Mouse (Mus musculus) kidney, embryonic 14.5 days (tissue): Measurements from ENCODE around the gene Dpm3. TPM values are rescaled to one million over a fixed set of nuclear protein-coding genes. Genes with fewer than 3 reads are reported as not detected.

ENCODE experiments used
- ATAC-seq: fragments of 200-750 bp; cut with Nextera tagmentation; 2 replicates; pipeline ENCODE4 v1.8.0; 2017; ENCODE audit warnings: moderate number of reproducible peaks, mild to moderate bottlenecking, moderate TSS enrichment, moderate library complexity; ENCODE audit not compliant: low FRiP score, low TSS enrichment
- H3K27ac ChIP-seq: fragments of 300-500 bp; sonication (generic); 2 replicates; pipeline ENCODE4 v1.5.1; 2014; ENCODE audit warnings: low read depth, mild to moderate bottlenecking, low read length, moderate library complexity, mixed read lengths
- H3K27me3 ChIP-seq: fragments of 300-500 bp; sonication (generic); 2 replicates; pipeline ENCODE4 v1.6.1; 2014; ENCODE audit warnings: mild to moderate bottlenecking, low read length; ENCODE audit not compliant: control insufficient read depth, insufficient read depth
- H3K36me3 ChIP-seq: fragments of 300-500 bp; sonication (generic); 2 replicates; pipeline ENCODE4 v1.6.1; 2014; ENCODE audit warnings: low read length, mixed read lengths; ENCODE audit not compliant: control insufficient read depth, insufficient read depth
- H3K4me1 ChIP-seq: fragments of 300-500 bp; sonication (generic); 2 replicates; pipeline ENCODE4 v1.6.1; 2014; ENCODE audit warnings: low read length, mixed read lengths; ENCODE audit not compliant: control insufficient read depth, insufficient read depth
- H3K4me2 ChIP-seq: fragments of 300-500 bp; sonication (generic); replicated peaks from 2 replicates; pipeline ENCODE4 v1.6.1; 2014; ENCODE audit warnings: low read depth, mild to moderate bottlenecking, low read length
- H3K4me3 ChIP-seq: fragments of 300-500 bp; sonication (generic); 2 replicates; pipeline ENCODE4 v1.5.1; 2014; ENCODE audit warnings: mild to moderate bottlenecking, low read length
- H3K9ac ChIP-seq: fragments of 300-500 bp; sonication (generic); 2 replicates; pipeline ENCODE4 v1.6.1; 2014; ENCODE audit warnings: low read depth, mild to moderate bottlenecking, low read length, moderate library complexity
- H3K9me3 ChIP-seq: fragments of 300-500 bp; sonication (generic); 2 replicates; pipeline ENCODE4 v1.6.1; 2016; ENCODE audit warnings: low read length; ENCODE audit not compliant: control insufficient read depth
- WGBS: fragments of 180-500 bp; shearing (Covaris S2); extraction: QIAGEN DNeasy Blood & Tissue Kit; methylation state at CpG from one replicate; pipeline ENCODE4 v1.1.7; 2014; 5-methylcytosine and 5-hydroxymethylcytosine counted together
- polyA plus RNA-seq: library from polyadenylated mRNA; unstranded; fragments of >200 nt; fragmentation: Nextera tagmentation; extraction: Ambion mirVana; gene quantifications from 2 replicates; pipeline ENCODE4 v1.2.1, GENCODE M21; 2014

Dpm3 gene
- polyA plus RNA-seq, 1 experiment from 2014 or later, result 134 TPM

DNA sequence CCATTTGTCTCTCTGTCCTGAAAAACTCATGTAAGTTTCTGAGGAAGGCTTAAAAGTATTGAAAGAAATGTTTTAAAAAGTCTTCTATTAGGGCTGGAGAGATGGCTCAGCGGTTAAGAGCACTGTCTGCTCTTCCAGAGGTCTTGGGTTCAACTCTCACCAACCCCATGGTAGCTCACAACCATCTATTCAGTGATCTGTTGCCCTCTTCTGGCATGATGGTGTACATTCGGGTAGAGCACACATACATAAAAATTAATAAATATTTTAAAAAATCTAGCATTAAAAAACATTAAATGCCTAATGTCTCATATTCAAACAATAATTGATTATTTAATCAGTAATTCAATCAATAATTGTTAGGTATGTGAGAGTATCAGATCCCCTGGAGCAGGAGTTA lies 41.4 kb downstream of the Dpm3 start:
- 63% methylated on average over 2 of the region's 2 CpGs for WGBS
- Histone ChIP-seq H3K9me3 (no peaks in the 10 kb centered on the region), H3K27me3 (no peaks in the 10 kb centered on the region), H3K4me1 (peaks cover 4% of the 10 kb centered on the region; the same call in 1 of the 2 replicates), H3K4me3 (no peak overlapping the region), H3K27ac (no peak overlapping the region), H3K9ac (no peak overlapping the region), H3K4me2 (no peak overlapping the region), H3K36me3 (no peaks in the 10 kb centered on the region)
- ATAC-seq, result no peak

DNA sequence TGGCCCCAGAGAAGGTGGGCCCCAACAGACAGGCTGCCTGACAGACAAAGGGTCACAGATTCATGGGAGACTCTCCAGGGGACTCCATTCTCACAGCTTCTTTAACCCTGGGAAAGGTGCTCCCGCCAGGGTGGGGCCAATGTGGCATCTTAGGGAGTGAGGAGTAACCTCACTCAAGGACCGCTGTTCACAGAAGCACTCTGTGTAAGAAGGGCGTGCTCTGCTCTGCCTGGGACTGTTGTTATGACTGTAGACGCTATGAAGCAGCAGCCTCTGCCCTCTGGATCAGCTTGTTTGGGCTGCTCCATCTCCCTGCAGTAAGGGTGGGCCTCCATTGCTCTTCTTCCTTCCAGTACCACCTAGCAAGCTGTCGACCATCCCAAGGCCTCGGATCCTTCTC lies 45.3 kb downstream of the Dpm3 start:
- no peak overlapping the region for H3K4me2 ChIP-seq
- H3K27ac ChIP-seq, result no peak overlapping the region
- no peak overlapping the region for H3K9ac ChIP-seq
- peaks cover 8% of the 10 kb centered on the region; the same call in 1 of the 2 replicates for H3K4me1 ChIP-seq
- H3K27me3 ChIP-seq, result no peaks in the 10 kb centered on the region
- no peak for ATAC-seq
- H3K9me3 ChIP-seq, result no peaks in the 10 kb centered on the region
- 69% methylated on average over 6 of the region's 6 CpGs for WGBS
- no peak overlapping the region for H3K4me3 ChIP-seq
- H3K36me3 ChIP-seq, result no peaks in the 10 kb centered on the region

DNA sequence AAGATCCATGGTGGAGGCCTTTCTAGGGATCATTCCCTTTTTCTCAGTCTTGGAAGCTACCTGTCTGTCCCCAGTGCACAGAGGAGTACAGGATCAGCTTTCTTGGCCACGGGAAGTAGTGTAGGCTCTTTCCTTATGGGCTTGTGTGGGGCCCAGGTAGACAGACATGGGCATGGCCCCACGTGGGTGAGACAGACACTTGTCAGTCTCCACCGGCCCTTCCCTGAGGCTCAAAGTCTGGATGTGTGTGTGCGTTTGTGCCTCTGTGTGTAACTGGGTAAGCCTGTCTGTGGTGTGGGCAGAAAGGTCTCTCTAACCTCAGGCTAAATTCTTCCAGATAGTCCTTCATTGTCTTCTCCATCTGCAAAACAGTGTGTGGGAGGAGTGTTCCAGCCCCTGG lies 45.9 kb downstream of the Dpm3 start:
- Histone ChIP-seq H3K4me1 (peaks cover 8% of the 10 kb centered on the region; the same call in 1 of the 2 replicates), H3K36me3 (no peaks in the 10 kb centered on the region), H3K4me2 (no peak overlapping the region), H3K27ac (no peak overlapping the region), H3K9me3 (no peaks in the 10 kb centered on the region), H3K9ac (no peak overlapping the region), H3K4me3 (no peak overlapping the region), H3K27me3 (no peaks in the 10 kb centered on the region)
- ATAC-seq, result no peak
- WGBS, result 68% methylated on average over 4 of the region's 4 CpGs

DNA sequence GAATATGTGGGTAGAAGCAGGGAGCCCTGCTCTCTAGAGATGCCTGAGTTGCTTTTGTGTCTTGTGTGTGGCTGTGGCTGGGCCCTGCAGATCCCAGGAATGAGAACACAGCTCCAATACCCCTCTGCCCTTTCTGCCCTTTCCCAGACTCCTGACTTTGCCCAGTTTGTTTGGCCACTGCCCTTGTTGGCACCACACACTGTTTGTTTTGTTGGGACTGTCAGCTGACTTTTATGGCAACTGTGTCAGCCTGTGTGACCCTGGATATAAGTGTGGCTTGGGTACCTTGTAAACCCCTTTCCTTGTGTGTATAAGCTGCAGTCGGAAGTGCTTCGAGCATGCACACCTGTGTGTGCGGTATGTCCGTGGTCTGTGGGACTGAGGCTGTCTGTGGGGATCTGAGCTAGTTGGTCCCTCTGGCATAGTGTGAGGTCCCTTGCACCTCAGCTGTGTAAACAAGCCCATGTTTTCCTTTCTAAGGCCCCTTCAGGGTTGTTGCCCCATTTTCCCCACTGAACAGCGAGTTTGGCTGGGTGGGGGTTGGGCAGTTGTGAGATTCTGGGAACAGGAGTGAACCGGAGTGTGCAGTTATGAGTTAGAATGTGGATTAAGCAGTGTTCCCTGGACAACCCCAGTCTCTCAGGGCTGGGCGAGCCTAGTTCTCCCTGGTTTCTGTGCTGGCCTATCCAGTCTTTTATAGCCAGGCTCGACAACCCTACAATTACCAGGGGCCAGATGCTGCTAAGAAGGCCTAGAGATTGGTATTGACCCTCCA lies 46.6 kb downstream of the Dpm3 start:
- no peaks in the 10 kb centered on the region for H3K36me3 ChIP-seq
- no peak overlapping the region for H3K27ac ChIP-seq
- 42% methylated on average over 8 of the region's 8 CpGs for WGBS
- no peak overlapping the region for H3K4me3 ChIP-seq
- H3K4me1 ChIP-seq, result peaks cover 8% of the 10 kb centered on the region; the same call in 1 of the 2 replicates
- no peak for ATAC-seq
- H3K9me3 ChIP-seq, result no peaks in the 10 kb centered on the region
- no peak overlapping the region for H3K9ac ChIP-seq
- no peak overlapping the region for H3K4me2 ChIP-seq
- no peaks in the 10 kb centered on the region for H3K27me3 ChIP-seq

DNA sequence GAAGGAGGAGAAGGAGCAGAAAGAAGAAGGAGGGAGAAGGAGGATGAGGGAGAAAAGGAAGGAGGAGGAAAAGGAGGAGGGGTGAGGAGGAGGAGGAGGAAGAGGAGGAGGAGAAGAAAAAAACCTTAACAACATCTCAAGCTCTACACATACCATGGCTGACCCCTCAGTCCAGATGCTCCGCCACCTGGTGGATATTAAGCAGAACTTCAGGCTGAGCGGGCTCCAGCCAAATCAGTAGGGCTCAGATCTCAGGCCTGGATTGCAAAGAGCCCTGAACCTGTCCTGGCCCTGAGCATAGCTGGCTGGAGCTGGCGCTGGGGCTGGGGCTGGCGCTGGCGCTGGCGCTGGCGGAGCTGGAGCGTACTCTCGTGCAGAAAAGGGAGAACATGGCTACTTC lies 48.9 kb downstream of the Dpm3 start:
- Histone ChIP-seq H3K9ac (no peak overlapping the region), H3K4me3 (no peak overlapping the region), H3K27ac (no peak overlapping the region), H3K4me2 (no peak overlapping the region), H3K4me1 (peaks cover 8% of the 10 kb centered on the region; the same call in 1 of the 2 replicates), H3K9me3 (no peaks in the 10 kb centered on the region), H3K27me3 (no peaks in the 10 kb centered on the region), H3K36me3 (no peaks in the 10 kb centered on the region)
- 2% methylated on average over 9 of the region's 9 CpGs for WGBS
- ATAC-seq, result peak; percentile 87

DNA sequence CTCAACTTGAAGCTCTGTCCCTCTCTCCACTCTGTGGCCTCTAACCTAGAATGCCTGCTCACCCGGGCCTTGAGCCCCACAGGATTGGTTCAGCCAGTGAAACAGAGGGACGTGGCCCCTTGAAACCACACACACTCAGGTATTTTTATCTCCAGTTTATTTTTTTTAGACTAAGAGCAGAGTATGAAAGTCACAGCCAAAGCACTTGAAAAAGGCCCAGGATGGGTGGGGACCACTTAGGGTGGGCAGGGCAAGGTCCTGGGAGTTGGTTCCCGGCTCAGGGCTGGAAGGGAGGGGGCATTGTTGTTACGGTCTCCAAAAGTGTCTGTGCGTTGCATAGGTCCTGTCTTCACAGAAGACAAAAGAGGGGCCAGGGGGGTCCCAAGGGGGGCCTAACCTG lies 55.2 kb downstream of the Dpm3 start:
- peaks cover 33% of the 10 kb centered on the region for H3K4me1 ChIP-seq
- H3K27me3 ChIP-seq, result peaks cover 14% of the 10 kb centered on the region
- no peaks in the 10 kb centered on the region for H3K36me3 ChIP-seq
- H3K27ac ChIP-seq, result no peak overlapping the region
- H3K4me2 ChIP-seq, result no peak overlapping the region
- 74% methylated on average over 5 of the region's 5 CpGs for WGBS
- H3K4me3 ChIP-seq, result no peak overlapping the region
- no peak overlapping the region for H3K9ac ChIP-seq
- no peak for ATAC-seq
- H3K9me3 ChIP-seq, result no peaks in the 10 kb centered on the region

DNA sequence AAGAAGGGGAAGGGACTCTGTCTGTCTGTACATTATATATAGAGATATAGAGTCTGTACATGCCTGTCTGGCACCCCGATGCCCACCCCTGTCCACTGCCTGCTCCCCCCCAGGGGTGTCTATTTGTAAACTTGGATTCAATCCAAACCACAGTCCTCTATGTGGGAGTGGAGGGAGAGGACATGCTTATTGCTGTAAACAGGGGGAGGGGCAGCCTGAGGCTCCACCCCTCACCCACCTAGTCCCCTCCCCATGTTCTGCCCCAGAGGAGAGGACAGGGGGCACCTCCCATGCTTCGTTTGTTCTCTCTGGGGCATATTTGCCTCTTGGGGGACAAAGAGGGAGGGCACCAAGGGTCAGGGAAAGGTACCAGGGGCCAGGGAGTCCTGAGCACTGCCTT lies 55.6 kb downstream of the Dpm3 start:
- Histone ChIP-seq H3K4me2 (peak overlapping the region; percentile 61; the same call in 1 of the 2 replicates), H3K27me3 (peaks cover 17% of the 10 kb centered on the region), H3K27ac (no peak overlapping the region), H3K4me1 (peaks cover 37% of the 10 kb centered on the region), H3K9me3 (no peaks in the 10 kb centered on the region), H3K36me3 (no peaks in the 10 kb centered on the region), H3K4me3 (peak overlapping the region; percentile 33; the same call in 1 of the 2 replicates), H3K9ac (peak overlapping the region; percentile 60; the same call in 1 of the 2 replicates)
- no peak for ATAC-seq
- 41% methylated on average over 2 of the region's 2 CpGs for WGBS

DNA sequence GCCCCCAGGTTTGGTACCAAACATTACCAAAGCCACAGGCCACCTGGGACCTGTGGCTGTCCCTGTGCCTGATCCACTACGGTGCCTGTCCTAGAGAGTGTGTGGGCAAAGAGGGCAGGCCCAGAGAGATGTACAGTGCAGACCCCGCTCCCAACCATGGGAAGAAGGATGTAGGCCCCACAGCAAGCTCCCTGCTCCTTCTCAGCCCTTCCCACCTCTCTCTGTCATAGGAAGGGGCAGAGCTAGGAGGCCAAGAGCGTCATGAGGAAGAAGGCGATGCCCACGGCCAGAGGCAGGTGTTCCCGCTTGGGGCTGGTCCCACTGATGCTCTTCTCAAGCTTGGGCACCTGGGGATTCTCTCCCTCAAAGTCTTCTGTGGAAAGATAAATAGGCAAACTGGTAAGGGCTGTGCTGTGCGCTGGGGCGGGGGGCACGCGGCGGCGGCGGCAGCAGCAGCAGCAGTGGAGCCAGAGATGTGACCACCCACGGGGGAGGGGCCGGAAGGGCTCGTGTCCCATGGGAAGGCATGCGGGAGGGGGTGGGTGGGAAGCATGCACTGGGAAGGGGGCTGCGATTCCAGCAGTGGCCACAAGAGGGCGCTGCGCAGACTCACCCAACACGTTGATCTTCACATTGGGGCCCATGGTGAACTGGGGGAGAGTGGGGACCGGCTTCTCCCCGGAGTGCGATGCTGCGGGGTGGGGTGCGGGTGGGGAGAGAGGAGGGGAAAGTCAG lies 56.2 kb downstream of the Dpm3 start:
- H3K4me1 ChIP-seq, result peaks cover 43% of the 10 kb centered on the region
- ATAC-seq, result peak; percentile 24
- peaks cover 23% of the 10 kb centered on the region for H3K27me3 ChIP-seq
- H3K9me3 ChIP-seq, result no peaks in the 10 kb centered on the region
- 9% methylated on average over 21 of the region's 26 CpGs for WGBS
- H3K4me2 ChIP-seq, result peak overlapping the region; percentile 61
- H3K9ac ChIP-seq, result peak overlapping the region; percentile 60
- H3K27ac ChIP-seq, result no peak overlapping the region
- H3K36me3 ChIP-seq, result no peaks in the 10 kb centered on the region
- H3K4me3 ChIP-seq, result peak overlapping the region; percentile 33
